Mouse (Mus musculus) inflammation-experienced regulatory T-cells, adult 6 months (primary cell): ENCODE data around the gene AI837181. TPM values are rescaled to one million over a fixed set of nuclear protein-coding genes. Genes with fewer than 3 reads are reported as not detected.

ENCODE experiments used
- ATAC-seq: one replicate; pipeline ENCODE4 v1.8.0; 2017
- polyA plus RNA-seq, 3 experiments: library from polyadenylated mRNA; unstranded; fragments of 100-300 nt; shearing (Covaris generic); gene quantifications; one replicate each; pipeline ENCODE4 v1.2.1; 2017

AI837181 gene
- polyA plus RNA-seq, 3 experiments from 2014 or later, result 14.5 to 28.0 (median 21.2) TPM

DNA sequence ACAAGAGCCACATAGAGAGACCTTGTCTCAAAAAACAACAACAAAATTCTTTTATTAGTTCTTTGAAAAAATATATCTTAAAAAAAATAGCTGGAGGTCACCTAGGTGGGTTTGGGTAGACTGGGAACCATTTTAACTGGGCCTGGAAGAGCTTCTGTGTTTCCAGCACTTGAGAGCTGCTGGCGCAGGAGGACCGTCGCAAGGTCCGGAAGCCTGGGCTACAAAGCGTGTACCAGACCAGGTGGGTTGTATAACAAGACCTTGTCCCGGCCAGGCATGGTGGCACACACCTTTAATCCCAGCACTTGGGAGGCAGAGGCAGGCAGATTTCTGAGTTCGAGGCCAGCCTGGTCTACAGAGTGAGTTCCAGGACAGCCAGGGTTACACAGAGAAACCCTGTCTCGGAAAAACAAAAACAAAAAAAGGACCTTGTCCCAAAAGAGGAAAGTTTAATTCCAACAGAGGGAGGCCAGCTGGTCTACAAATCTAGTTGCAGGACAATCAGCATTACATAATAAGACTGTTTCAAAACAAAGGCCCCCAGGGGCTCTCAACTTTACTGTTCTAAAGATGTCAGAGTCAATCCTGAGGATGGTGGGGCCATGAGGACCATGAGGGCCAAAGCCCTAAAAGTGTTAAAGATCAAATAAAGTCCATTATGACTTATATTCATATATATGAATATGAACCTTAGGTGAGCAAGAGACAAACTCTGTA lies 6.0 kb upstream of the AI837181 start:
- ATAC-seq, result no peak

DNA sequence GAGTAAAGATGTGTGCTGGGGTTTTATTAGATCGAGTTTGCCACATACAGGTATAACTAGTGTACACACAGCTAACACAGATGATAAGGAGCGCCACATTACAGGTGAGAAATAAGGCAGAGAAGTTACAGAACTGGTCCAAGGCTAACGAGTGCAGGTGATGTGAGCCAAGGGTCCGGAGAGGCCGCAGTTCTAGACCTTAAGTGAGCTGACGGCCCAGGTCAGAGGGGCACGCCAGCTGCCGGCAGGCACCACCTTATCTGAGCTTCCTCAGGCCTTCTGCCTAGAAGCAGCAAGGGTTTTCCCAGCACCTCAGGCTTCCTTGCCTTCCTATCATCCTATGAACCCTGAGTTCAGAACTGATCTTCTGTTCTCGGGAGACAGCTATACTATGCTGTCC lies 5.3 kb upstream of the AI837181 start:
- ATAC-seq, result no peak

DNA sequence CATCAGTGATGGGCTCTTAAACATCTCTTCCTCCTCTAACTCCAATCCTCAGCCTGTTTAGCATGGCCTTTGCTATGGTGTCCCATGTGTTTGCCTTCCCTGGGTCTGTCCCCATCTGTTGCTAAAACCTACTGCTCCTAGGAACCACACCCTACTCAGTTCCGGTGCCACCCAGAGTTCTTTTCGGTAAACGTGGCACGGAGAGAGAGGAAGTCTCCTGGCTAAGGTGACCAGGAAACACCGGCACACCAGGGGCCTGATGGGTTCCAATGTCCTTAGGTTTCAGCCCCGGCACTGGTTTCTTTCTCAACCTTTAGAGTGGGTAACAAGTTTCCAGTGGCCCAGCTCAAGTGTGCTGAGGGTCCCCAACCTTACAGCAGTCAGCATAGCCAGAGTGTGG lies 4.4 kb upstream of the AI837181 start:
- ATAC-seq, result no peak

DNA sequence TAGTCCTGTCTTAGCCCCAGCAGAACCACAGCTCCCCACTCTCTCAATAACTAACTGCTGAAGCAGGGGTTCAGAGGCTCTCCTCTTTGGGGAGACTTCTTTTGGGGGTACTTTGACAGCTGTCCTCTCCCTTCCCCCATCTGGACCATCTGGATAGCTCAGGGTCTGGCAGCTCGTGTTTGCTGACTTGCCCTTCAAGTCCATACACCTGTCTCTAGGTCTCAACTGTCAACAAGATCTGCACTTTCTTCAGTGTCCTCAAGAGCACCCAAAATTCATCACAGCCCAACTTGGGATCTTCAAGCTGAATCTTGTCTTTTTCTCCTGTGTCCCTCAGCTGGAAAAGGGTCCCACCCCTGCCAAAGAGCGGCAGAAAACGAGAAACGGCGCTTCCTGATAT lies 3.2 kb upstream of the AI837181 start:
- no peak for ATAC-seq

- no peak for ATAC-seq
Observed at GRCm38 (mm10) chr19:5422267-5422666, 2.7 kb upstream of the AI837181 start.

GRCm38 (mm10) chr19:5422895-5423443 lies 2.0 kb upstream of the AI837181 start:
- ATAC-seq, result no peak

- ATAC-seq, result no peak
Observed at GRCm38 (mm10) chr19:5423561-5423960, 1.4 kb upstream of the AI837181 start.

DNA sequence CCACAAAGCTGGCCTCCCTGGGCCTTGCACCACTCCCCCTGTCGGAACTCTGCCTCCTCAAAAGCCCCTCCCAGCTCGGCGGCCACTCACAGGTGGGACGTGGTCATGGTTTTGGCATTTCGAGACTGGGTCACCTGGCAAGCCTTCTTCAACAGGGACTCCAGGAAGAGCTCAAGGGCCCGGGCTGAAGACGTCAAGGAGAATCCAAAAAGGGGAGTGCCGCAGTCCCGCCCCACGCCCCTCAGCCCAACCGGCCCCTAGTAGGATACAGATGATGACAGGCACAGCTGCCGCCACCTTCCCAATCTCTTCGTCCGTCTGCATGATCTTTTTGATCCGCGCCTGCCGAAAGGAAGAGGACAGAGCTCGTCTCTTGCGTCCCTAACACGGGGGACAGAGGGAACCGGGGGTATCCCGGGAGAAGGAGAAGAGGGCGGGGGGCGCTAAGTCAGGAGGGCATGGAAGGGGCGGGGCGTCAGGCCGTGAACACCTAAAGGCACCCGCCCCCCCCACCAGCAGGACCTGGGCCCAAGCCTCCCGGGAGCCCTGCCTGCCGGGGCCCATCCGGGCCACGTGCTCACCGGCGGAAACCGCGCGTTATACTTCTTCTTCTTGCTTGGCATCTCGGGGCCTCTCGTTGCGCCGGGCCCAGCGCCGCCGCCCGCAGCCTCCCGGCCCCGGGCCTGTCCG lies 707 bp upstream of the AI837181 start:
- peak; percentile 48 for ATAC-seq

DNA sequence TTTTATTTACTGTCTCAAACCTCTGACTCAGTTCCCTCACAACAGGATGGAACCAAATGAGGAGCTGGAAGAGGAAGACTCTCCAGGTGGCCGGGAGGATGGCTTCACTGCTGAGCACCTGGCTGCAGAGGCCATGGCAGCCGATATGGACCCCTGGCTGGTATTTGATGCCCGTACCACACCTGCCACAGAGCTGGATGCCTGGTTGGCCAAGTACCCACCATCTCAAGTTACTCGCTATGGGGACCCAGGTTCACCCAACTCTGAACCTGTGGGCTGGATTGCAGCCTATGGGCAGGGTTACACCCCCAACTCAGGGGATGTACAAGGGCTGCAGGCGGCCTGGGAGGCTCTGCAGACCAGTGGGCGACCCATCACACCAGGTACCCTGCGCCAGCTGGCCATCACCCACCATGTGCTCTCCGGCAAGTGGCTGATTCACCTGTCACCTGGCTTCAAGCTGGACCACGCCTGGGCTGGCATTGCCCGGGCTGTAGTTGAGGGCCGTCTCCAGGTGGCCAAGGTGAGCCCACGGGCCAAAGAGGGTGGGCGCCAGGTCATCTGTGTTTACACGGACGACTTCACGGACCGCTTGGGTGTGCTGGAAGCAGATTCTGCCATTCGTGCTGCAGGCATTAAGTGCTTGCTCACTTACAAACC lies 1.1 kb downstream of the AI837181 start:
- ATAC-seq, result no peak

DNA sequence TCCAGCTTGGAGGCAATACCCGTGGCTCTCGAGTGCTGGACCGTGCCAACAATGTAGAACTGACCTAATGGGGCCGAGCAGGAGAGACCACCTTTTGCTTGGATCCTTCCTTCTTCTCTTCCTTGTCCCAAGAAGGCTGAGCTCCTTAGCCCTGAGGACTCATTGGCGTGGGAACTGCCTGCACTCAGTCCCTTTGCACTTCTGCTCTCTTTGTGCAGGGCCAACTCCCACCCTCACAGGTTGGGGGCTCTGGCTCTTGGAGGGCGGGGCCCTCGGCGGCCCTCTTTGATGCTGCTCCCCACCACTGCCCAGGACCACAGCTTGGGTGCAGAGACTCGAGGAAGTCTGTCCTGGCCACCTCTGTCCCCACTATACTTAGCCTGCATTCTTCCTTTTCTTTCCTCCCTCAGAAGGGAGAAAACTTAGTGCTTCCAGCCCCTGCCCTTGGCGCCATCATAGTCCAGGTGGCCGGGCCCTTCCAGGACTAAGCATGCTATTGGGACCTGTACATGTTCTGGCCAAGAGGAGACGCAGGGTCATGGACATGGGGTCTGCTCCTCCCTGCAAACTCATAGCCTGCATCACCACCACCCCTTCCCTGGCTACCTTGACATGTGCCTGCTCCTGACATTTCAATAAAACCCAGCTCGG lies 1.8 kb downstream of the AI837181 start:
- ATAC-seq, result no peak

DNA sequence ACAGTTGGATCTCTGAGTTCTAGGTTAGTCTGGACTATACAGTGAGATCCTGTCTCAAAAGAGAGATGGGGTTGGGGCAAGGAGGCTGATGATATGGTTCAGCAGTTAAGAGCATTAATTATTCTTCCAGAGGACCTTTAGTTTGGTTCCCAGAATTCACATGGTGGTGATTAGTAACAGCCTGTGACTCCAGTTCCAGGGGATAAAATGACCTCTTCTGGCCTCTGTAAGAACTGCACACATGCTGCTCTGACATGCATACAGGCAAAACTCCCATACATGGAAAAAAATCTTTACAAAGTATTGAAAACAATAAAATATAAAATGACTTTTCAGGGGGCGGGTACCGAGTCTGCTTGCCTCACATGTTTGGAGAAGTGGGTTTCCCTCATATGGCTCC lies 3.1 kb downstream of the AI837181 start:
- ATAC-seq, result no peak

DNA sequence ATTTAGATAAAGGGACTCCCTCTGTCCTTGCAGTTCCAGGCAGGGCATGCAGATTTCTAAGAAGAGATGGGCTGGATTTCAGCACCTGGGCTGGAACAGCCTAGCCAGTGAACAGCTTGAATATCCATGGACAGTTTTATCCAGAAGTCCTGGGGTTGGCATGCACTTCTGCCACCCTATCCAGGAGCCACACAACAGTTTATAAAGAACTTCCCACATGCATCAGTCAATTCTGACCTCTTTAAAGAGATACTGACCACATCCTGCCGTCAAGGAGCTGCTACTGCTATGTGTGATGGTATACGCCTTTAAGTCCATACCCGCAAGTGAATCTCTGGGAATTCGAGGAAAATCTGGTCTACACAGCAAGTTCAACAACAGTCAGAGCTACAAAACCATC lies 4.3 kb downstream of the AI837181 start:
- ATAC-seq, result no peak

DNA sequence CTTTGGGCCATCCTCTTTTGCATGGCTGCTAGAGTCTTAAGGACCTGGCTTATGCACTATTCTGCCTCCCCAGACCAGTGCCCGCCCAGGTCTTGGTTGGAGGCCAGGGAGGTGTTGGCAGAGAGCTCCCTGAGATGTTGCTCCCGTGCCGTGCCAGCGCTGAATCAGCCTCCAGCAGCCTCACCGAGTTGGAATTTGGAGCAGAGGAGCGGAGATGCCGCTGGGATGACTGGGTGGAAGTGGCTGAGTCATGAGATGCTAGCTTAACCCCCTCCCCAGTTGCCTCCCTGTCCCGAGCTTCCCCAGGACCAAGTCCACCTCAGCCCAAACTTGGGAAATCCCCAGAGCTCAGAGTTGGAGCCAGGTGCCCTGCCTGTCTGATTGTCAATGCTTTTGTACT lies 4.9 kb downstream of the AI837181 start:
- no peak for ATAC-seq

GRCm38 (mm10) chr19:5430408-5430807 lies 5.5 kb downstream of the AI837181 start:
- no peak for ATAC-seq

GRCm38 (mm10) chr19:5431911-5432464 lies 7.0 kb downstream of the AI837181 start:
- no peak for ATAC-seq

- peak; percentile 68 for ATAC-seq
Observed at GRCm38 (mm10) chr19:5432992-5433852, 8.3 kb downstream of the AI837181 start.

- ATAC-seq, result no peak
Observed at GRCm38 (mm10) chr19:5433951-5434350, 9.0 kb downstream of the AI837181 start.

GRCm38 (mm10) chr19:5444371-5444908 lies 19.5 kb downstream of the AI837181 start:
- no peak for ATAC-seq

- ATAC-seq, result no peak
Observed at GRCm38 (mm10) chr19:5444954-5445353, 20.0 kb downstream of the AI837181 start.

DNA sequence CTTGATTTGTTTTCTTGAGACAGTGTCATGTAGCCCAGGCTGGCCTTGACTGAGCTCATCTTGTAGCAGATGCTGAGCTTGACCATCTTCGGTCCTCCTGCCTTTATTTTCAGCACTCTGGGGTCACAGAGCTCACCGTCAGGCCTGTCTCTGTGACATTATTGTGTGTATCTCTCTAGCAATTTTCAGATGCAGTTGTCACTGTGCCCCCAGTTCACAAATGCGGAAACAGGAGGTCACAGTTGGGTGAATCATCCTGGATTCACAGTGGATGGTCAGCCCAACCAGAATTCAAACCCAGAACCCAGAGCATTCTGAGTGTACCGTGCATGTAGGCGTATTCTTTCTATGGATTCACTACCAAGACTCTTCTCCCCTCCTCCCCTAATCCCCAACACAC lies 20.8 kb downstream of the AI837181 start:
- no peak for ATAC-seq
